Mouse (Mus musculus): Measurements from ENCODE around the gene Gabarap. TPM values are rescaled to one million over a fixed set of nuclear protein-coding genes. Genes with fewer than 3 reads are reported as not detected.
"Not testable (repeated sequence)": the region's sequence is repeated elsewhere in the genome, so short reads cannot be mapped to it uniquely, and the experiment has no call there.

The Gabarap gene
- polyA plus RNA-seq, 1 experiment, result 719 TPM

GRCm38 (mm10) chr11:69996161-69997061 lies 5.5 kb downstream of the Gabarap start:
- 1% methylated on average over 65 of the region's 66 CpGs for WGBS
- no peak for DNase-seq (ENCODE audit: low read depth, low spot score)

GRCm38 (mm10) chr11:69997070-69997509 lies 6.1 kb downstream of the Gabarap start:
- WGBS, result 2% methylated on average over 41 of the region's 44 CpGs
- no peak for DNase-seq (ENCODE audit: low read depth, low spot score)

GRCm38 (mm10) chr11:69998567-69999491 lies 7.9 kb downstream of the Gabarap start:
- DNase-seq (ENCODE audit: low read depth, low spot score), result no peak
- 92% methylated on average over 27 of the region's 27 CpGs for WGBS

GRCm38 (mm10) chr11:69999666-70000065 lies 8.7 kb downstream of the Gabarap start:
- 57% methylated on average over 8 of the region's 8 CpGs for WGBS
- DNase-seq (ENCODE audit: low read depth, low spot score), result no peak

GRCm38 (mm10) chr11:70000396-70000898 lies 9.5 kb downstream of the Gabarap start, which contains the start of gene Dvl2:
Gene Dvl2 (plus strand): TSS chr11:70000595.
- under 1% methylated on average over 48 of the region's 48 CpGs for WGBS
- DNase-seq (ENCODE audit: low read depth, low spot score), result no peak

GRCm38 (mm10) chr11:70001159-70001558 lies 10.2 kb downstream of the Gabarap start:
- 13% methylated on average over 8 of the region's 8 CpGs for WGBS

GRCm38 (mm10) chr11:70001865-70002264 lies 10.9 kb downstream of the Gabarap start:
- no peak for DNase-seq (ENCODE audit: low read depth, low spot score)

More at GRCm38 (mm10) chr11:70001159-70001558, 10.2 kb downstream of the Gabarap start:
- no peak for DNase-seq (ENCODE audit: low read depth, low spot score)

- WGBS, result 94% methylated on average over 2 of the region's 2 CpGs
- DNase-seq (ENCODE audit: low read depth, low spot score), result no peak
These were observed 11.5 kb downstream of the Gabarap start for GRCm38 (mm10) chr11:70002471-70002870.

GRCm38 (mm10) chr11:70005521-70005920 lies 14.6 kb downstream of the Gabarap start:
- WGBS, result 56% methylated on average over 5 of the region's 5 CpGs
- DNase-seq (ENCODE audit: low read depth, low spot score), result no peak

GRCm38 (mm10) chr11:70010033-70010432 lies 19.1 kb downstream of the Gabarap start:
- WGBS, result 84% methylated on average over 6 of the region's 6 CpGs

GRCm38 (mm10) chr11:70010548-70010947 lies 19.6 kb downstream of the Gabarap start:
- 82% methylated on average over 12 of the region's 12 CpGs for WGBS

More at GRCm38 (mm10) chr11:70010033-70010432, 19.1 kb downstream of the Gabarap start:
- no peak for DNase-seq (ENCODE audit: low read depth, low spot score)

GRCm38 (mm10) chr11:70010961-70011360 lies 20.0 kb downstream of the Gabarap start:
- WGBS, result 89% methylated on average over 10 of the region's 10 CpGs
- DNase-seq (ENCODE audit: low read depth, low spot score), result no peak

More at GRCm38 (mm10) chr11:70010548-70010947, 19.6 kb downstream of the Gabarap start:
- no peak for DNase-seq (ENCODE audit: low read depth, low spot score)

- DNase-seq (ENCODE audit: low read depth, low spot score), result no peak
- 84% methylated on average over 9 of the region's 9 CpGs for WGBS
These were observed 22.0 kb downstream of the Gabarap start for GRCm38 (mm10) chr11:70012931-70013330.

GRCm38 (mm10) chr11:70013408-70013807 lies 22.5 kb downstream of the Gabarap start:
- DNase-seq (ENCODE audit: low read depth, low spot score), result no peak
- WGBS, result 93% methylated on average over 3 of the region's 3 CpGs

- 68% methylated on average over 5 of the region's 5 CpGs for WGBS
- DNase-seq (ENCODE audit: low read depth, low spot score), result no peak
These were observed 23.1 kb downstream of the Gabarap start for GRCm38 (mm10) chr11:70014051-70014450.

GRCm38 (mm10) chr11:70014880-70015558 lies 24.1 kb downstream of the Gabarap start, which contains the start of gene Acadvl:
Gene Acadvl (minus strand): TSS chr11:70015411.
- under 1% methylated on average over 35 of the region's 35 CpGs for WGBS
- no peak for DNase-seq (ENCODE audit: low read depth, low spot score)

- 61% methylated on average over 6 of the region's 6 CpGs for WGBS
- no peak for DNase-seq (ENCODE audit: low read depth, low spot score)
These were observed 24.7 kb downstream of the Gabarap start for GRCm38 (mm10) chr11:70015677-70016076.

- WGBS, result 80% methylated on average over 2 of the region's 2 CpGs
- DNase-seq (ENCODE audit: low read depth, low spot score), result not testable (repeated sequence)
These were observed 25.2 kb downstream of the Gabarap start for GRCm38 (mm10) chr11:70016177-70016576.

- WGBS, result 85% methylated on average over 3 of the region's 3 CpGs
- DNase-seq (ENCODE audit: low read depth, low spot score), result no peak
These were observed 25.7 kb downstream of the Gabarap start, which contains the start of gene Dlg4 for GRCm38 (mm10) chr11:70016669-70017068. Gene Dlg4 (plus strand): TSS chr11:70016942.
